Mouse (Mus musculus): ENCODE measurements around the gene Rin3. TPM values are rescaled to one million over a fixed set of nuclear protein-coding genes. Genes with fewer than 3 reads are reported as not detected.

Rin3 gene
- polyA plus RNA-seq, 1 experiment from 2014 or later: 9.0 TPM

Other genes with a start within 250 kb of the Rin3 start
- 2.8 and 2.9 TPM in 2 replicates for gene Slc24a4, start 154.3 kb upstream of the Rin3 start, polyA plus RNA-seq (2015; fragmentation: Nextera tagmentation; extraction: Ambion mirVana)
- gene Lgmn, start 156.8 kb downstream of the Rin3 start, polyA plus RNA-seq (2015; fragmentation: Nextera tagmentation; extraction: Ambion mirVana): 97.1 and 110 TPM in 2 replicates
- gene Golga5, start 186.1 kb downstream of the Rin3 start, polyA plus RNA-seq (2015; fragmentation: Nextera tagmentation; extraction: Ambion mirVana): 24.4 and 26.9 TPM in 2 replicates

Measured in heart, embryonic 15.5 days (tissue).